Mouse (Mus musculus) kidney, postnatal 0 days (tissue): ENCODE data around the gene Dct. TPM values are rescaled to one million over a fixed set of nuclear protein-coding genes. Genes with fewer than 3 reads are reported as not detected.
A peak's percentile ranks its signal among the peaks of the same experiment; 100 is the strongest.

Source experiments
- ATAC-seq: fragments of 200-750 bp; cut with Nextera tagmentation; replicated peaks from 2 replicates; pipeline ENCODE4 v1.8.0; 2017; ENCODE audit warnings: low read depth, moderate number of reproducible peaks, moderate TSS enrichment, moderate library complexity; ENCODE audit not compliant: low FRiP score
- DNase-seq: peaks from one replicate; pipeline ENCODE4 v3.0.0-alpha.2; 2016; ENCODE audit warnings: low spot score
- H3K27ac ChIP-seq: fragments of 300-500 bp; sonication (generic); 2 replicates; pipeline ENCODE4 v1.5.1; 2014; ENCODE audit warnings: mild to moderate bottlenecking
- H3K27me3 ChIP-seq: fragments of 300-500 bp; sonication (generic); 2 replicates; pipeline ENCODE4 v1.6.1; 2014; ENCODE audit warnings: low read length, mixed read lengths; ENCODE audit not compliant: insufficient read depth
- H3K36me3 ChIP-seq: fragments of 300-500 bp; sonication (generic); 2 replicates; pipeline ENCODE4 v1.6.1; 2014; ENCODE audit warnings: low read length, mixed read lengths; ENCODE audit not compliant: insufficient read depth
- H3K4me1 ChIP-seq: fragments of 300-500 bp; sonication (generic); replicated peaks from 2 replicates; pipeline ENCODE4 v1.6.1; 2014; ENCODE audit warnings: antibody characterized with exemption, low read length, mixed read lengths; ENCODE audit not compliant: insufficient read depth
- H3K4me2 ChIP-seq: fragments of 300-500 bp; sonication (generic); 2 replicates; pipeline ENCODE4 v1.6.1; 2014; ENCODE audit warnings: mild to moderate bottlenecking, low read length, moderate library complexity, mixed read lengths
- H3K4me3 ChIP-seq: fragments of 300-500 bp; sonication (generic); replicated peaks from 2 replicates; pipeline ENCODE4 v1.5.1; 2014; ENCODE audit warnings: low read depth, low read length
- H3K9ac ChIP-seq: fragments of 300-500 bp; sonication (generic); 2 replicates; pipeline ENCODE4 v1.6.1; 2014; ENCODE audit warnings: low read depth, low read length
- H3K9me3 ChIP-seq: fragments of 300-500 bp; sonication (generic); replicated peaks from 2 replicates; pipeline ENCODE4 v1.6.1; 2016; ENCODE audit warnings: low read length, inconsistent platforms, mixed read lengths
- CTCF ChIP-seq: IDR thresholded peaks from 2 replicates; pipeline ENCODE4 v1.5.1; 2016; ENCODE audit warnings: antibody characterized with exemption, low read depth, mild to moderate bottlenecking, moderate library complexity
- WGBS: fragments of 180-500 bp; shearing (Covaris S2); extraction: QIAGEN DNeasy Blood & Tissue Kit; methylation state at CpG from one replicate; pipeline ENCODE4 v1.1.7; 2014; 5-methylcytosine and 5-hydroxymethylcytosine counted together
- polyA plus RNA-seq: library from polyadenylated mRNA; unstranded; fragments of >200 nt; fragmentation: Nextera tagmentation; extraction: Ambion mirVana; gene quantifications from 2 replicates; pipeline ENCODE4 v1.2.1, GENCODE M21; 2015

Dct gene
- polyA plus RNA-seq, 1 experiment from 2014 or later, result 0.45 TPM

GRCm38 (mm10) chr14:118088437-118089207, 36.6 kb upstream of the Dct start:
- H3K4me2 ChIP-seq, result peak overlapping the region; percentile 68
- H3K36me3 ChIP-seq, result no peaks in the 10 kb centered on the region
- peak; percentile 42 for DNase-seq
- peak overlapping the region; percentile 78 for H3K27ac ChIP-seq
- peak overlapping the region; percentile 73 for H3K4me3 ChIP-seq
- no peak for TF ChIP-seq CTCF
- H3K9me3 ChIP-seq, result no peaks in the 10 kb centered on the region
- H3K9ac ChIP-seq, result peak overlapping the region; percentile 58
- H3K27me3 ChIP-seq, result no peaks in the 10 kb centered on the region
- H3K4me1 ChIP-seq, result no peaks in the 10 kb centered on the region
- 9% methylated on average over 22 of the region's 22 CpGs for WGBS
- ATAC-seq, result peak; percentile 63; the same call in 1 of the 2 replicates

- H3K4me1 ChIP-seq, result no peaks in the 10 kb centered on the region
- H3K27me3 ChIP-seq, result no peaks in the 10 kb centered on the region
- DNase-seq (peak; percentile 76), ATAC-seq (no peak)
- no peak overlapping the region for H3K9ac ChIP-seq
- no peaks in the 10 kb centered on the region for H3K9me3 ChIP-seq
- H3K27ac ChIP-seq, result no peak overlapping the region
- 29% methylated on average over 5 of the region's 5 CpGs for WGBS
- H3K4me3 ChIP-seq, result no peak overlapping the region
- no peaks in the 10 kb centered on the region for H3K36me3 ChIP-seq
- no peak overlapping the region for H3K4me2 ChIP-seq
- TF ChIP-seq CTCF, result no peak
These were observed 34.4 kb upstream of the Dct start for GRCm38 (mm10) chr14:118086271-118087035.

- TF ChIP-seq CTCF, result no peak
- Histone ChIP-seq H3K27me3 (no peaks in the 10 kb centered on the region), H3K4me1 (no peaks in the 10 kb centered on the region), H3K9me3 (no peaks in the 10 kb centered on the region), H3K4me2 (no peak overlapping the region), H3K9ac (no peak overlapping the region), H3K36me3 (no peaks in the 10 kb centered on the region), H3K27ac (no peak overlapping the region), H3K4me3 (no peak overlapping the region)
- ATAC-seq, result no peak
- no peak for DNase-seq
- 94% methylated on average over 6 of the region's 6 CpGs for WGBS
These were observed 31.8 kb upstream of the Dct start for GRCm38 (mm10) chr14:118083851-118084250.

DNA sequence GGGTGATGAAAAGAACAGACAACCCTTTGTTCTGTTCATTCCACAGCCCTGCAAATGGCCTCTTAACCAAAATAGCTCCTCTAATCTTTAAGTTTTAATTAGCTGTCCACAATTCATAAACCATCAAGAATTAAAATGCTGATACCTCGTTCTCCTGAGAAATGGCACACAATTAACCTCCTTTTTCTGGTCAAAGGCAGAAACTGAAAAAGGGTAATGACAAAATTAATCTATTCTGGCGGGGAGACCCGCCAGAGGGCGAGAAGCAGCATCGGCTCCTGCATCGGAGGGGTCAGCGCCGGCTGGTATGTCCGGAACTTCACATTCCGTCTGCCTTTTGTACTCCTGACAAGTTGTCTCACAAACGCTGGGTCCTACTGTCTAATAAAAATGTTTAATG, 28.6 kb upstream of the Dct start:
- Histone ChIP-seq H3K9ac (no peak overlapping the region), H3K9me3 (no peaks in the 10 kb centered on the region), H3K27me3 (no peaks in the 10 kb centered on the region), H3K4me1 (no peaks in the 10 kb centered on the region), H3K27ac (no peak overlapping the region), H3K4me3 (no peak overlapping the region), H3K36me3 (no peaks in the 10 kb centered on the region), H3K4me2 (peak overlapping the region; percentile 21; the same call in 1 of the 2 replicates)
- no peak for TF ChIP-seq CTCF
- ATAC-seq, result no peak
- DNase-seq, result peak; percentile 32
- 39% methylated on average over 11 of the region's 11 CpGs for WGBS

GRCm38 (mm10) chr14:118070100-118070499, 18.1 kb upstream of the Dct start:
- DNase-seq (peak; percentile 18), ATAC-seq (no peak)
- WGBS, result 70% methylated on average over 12 of the region's 12 CpGs
- H3K27me3 ChIP-seq, result no peaks in the 10 kb centered on the region
- no peak overlapping the region for H3K27ac ChIP-seq
- H3K36me3 ChIP-seq, result no peaks in the 10 kb centered on the region
- H3K4me2 ChIP-seq, result no peak overlapping the region
- H3K9me3 ChIP-seq, result no peaks in the 10 kb centered on the region
- no peak for TF ChIP-seq CTCF
- H3K4me3 ChIP-seq, result no peak overlapping the region
- no peak overlapping the region for H3K9ac ChIP-seq
- H3K4me1 ChIP-seq, result no peaks in the 10 kb centered on the region

- no peak for ATAC-seq
- no peak overlapping the region for H3K9ac ChIP-seq
- DNase-seq, result peak; percentile 40
These were observed 17.5 kb upstream of the Dct start for GRCm38 (mm10) chr14:118069439-118070079.

More at GRCm38 (mm10) chr14:118069439-118070079, 17.5 kb upstream of the Dct start:
- Histone ChIP-seq H3K4me1 (no peaks in the 10 kb centered on the region), H3K4me3 (no peak overlapping the region), H3K9me3 (no peaks in the 10 kb centered on the region), H3K27me3 (no peaks in the 10 kb centered on the region), H3K36me3 (no peaks in the 10 kb centered on the region), H3K27ac (peak overlapping the region; percentile 48; the same call in 1 of the 2 replicates), H3K4me2 (no peak overlapping the region)
- no peak for TF ChIP-seq CTCF
- WGBS, result 72% methylated on average over 12 of the region's 12 CpGs
